Mouse (Mus musculus) forelimb bud, embryonic 11.5 days (tissue): ENCODE measurements around the gene Gls.

ENCODE experiments used
- DNase-seq: peaks from one replicate; pipeline ENCODE4 v3.0.0-alpha.2; 2012; ENCODE audit warnings: low read depth, low spot score

The Gls gene

DNA sequence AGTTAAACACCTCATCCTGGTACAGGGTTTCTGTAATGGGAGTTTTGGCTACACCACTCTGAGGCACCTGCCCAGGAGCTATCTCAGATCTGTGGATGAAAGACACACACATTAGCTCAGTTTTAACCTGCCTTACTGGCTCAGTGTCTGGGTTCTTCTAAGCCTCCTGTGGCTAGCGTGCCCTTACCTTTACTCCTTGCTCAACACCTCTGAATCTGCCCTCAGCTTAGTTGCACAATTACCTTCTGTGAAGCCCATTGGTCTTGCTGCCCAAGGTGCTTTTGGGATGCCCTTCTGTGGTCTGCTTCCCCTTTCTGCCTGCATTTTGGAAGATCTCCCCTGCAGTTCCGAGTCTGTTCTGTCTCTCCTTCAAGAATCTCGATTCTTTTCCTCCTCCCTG lies 108.2 kb downstream of the Gls start:
- no peak for DNase-seq

DNA sequence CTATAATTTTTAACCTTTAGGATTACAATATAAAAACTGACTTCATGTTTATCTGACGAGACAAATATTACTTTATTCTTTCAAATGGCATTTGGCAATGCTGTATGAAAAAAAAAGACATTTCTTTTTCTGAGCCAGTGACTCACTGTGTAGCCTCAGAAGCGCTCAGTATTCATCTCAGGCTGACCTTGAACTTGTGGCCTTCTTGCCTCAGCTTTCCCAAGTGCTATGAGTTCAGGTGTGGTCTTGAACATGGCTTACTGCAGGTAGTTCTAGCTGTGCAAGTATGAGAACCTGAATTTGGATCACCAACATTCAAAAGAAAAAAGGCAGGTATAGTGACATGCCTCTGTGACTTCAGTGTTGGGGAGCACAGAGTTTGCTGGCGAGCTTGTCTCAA lies 112.0 kb downstream of the Gls start:
- DNase-seq = no peak

DNA sequence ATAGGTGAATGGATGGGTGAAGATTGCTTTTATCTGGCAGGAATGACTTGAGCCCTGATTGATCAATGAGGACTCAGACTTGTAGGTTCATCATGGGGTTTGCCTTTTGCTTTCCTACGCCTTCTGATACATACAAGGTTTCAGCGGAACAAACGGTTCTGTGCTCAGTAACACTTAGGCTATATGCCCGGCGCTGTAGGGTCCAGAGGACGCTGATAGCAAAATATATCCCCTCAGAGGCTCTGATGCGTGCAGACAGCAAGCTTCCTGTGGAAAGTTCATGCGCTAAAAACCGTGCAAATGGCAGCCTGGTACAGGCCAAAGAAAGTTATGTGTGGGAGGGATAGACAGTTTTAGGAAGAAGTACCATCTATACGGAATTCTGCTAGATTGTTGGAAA lies 112.8 kb downstream of the Gls start:
- DNase-seq = no peak

DNA sequence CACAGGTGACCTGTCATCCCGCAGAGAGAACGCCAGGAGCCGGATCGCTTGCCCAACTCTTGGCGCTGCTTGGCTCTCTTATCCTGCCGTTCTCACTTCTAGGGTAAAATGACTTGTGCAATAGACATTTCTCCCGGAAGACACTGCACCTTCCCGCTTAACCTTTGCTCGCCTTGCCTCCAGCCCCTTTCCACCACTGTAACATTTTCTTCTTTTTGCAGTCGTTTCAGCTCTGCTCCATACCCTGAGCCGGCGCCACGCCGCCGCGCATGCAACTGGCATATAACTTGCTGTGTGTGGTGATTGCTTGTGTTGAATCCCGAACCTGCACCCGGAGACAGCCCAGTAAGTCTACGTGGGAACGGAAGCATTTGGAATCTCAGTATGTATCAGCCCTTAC lies 113.3 kb downstream of the Gls start:
- no peak for DNase-seq

DNA sequence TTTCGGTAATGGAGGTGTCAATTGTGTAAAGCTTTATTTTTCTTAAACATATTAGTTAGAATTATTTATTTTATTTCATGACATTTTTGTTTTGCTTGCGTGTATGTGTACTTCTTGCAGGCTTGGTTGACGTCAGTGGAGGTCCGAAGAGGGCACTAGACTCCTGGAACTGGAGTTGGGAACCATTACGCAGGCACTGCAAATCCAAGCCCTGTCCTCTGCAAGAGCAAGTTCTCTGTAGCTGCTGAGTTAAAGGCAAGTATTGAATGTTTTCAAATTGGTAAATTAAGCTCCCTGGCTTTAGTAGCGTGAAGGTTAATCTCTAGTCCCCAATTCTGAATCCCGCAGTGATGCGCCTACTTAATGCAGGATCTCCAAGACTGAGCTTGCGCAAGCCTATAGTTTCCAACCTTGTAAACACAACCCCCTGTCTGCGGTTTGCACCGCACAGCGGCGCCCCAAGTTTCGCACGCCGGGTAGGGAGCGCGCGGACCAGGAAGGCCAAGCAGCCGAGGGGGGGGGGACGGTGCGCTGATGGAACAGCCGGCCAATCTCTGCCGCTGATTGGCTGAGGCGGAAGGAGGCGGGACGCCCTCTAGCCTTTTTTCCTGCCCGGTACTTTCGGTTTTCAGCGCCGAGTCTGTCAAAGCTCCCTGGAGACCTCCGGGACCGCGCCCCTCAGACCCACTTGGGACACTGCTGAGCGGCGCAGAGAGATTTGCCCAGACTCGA lies 114.0 kb downstream of the Gls start, which contains the start of gene Stat1:
TSS of gene Stat1 (plus strand) at position 581 of the 732 bp plus-strand sequence.
- DNase-seq = peak; percentile 88

DNA sequence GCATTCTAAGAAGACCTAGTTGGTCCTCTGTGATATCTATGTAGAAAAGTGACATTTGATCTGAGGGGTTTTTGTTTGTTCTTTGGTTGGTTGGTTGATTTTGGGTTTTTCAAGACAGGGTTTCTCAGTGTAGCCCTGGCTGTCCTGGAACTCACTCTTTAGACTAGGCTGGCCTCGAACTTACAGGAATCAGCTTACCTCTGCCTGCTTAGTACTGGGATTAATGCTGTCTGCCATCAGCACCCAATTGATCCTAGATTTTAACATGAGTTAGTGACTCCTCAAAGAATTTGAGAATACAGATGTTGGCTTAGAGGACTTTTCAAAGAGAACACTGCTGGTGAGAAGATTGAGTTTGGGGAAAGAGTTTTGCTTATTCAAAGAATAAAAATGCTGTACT lies 115.3 kb downstream of the Gls start:
- DNase-seq = no peak

DNA sequence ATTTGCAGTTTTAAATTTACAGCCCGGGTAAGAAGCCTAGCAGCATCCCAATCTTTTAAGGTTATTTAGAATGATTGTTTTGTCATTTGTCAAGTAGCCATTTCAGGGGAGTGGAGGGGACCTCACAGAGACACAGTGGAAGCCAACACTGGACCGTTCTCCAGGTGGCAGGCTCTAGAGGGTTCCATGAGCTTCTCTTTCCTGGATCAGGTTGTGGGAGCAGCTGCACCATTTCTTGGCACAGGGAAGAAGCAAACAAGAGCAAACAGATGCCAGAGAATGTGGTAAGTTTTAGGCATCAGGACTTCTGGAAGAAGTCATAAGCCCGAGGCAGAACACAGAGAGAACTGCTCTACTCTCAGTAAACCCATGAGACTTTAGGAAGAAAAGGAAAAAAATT lies 116.6 kb downstream of the Gls start:
- no peak for DNase-seq

DNA sequence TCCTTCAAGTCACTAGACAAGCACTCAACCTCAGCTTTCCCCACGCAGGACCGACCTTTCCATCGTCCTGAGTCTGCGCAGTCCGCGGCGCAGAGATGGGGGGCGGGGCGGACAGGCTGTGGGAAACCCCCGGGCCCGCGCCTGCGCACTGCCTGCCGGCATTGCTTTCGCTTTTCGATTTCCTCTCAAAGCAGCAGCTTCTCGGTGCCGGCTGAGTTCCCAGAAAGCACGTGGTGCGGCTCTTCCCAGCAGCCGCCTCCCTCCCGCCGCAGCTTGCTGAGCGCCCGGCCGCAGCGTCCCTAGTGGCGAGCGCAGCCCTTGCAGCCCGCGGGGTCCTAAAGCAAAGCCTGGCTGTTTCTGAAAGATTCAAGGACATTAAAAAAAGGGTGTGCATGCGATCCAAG lies 119.4 kb downstream of the Gls start:
- DNase-seq = peak; percentile 97
